Mouse (Mus musculus) heart, adult 18-20 months (tissue): ENCODE data around the gene Top3a. TPM values are rescaled to one million over a fixed set of nuclear protein-coding genes. Genes with fewer than 3 reads are reported as not detected.

Experiments used
- microRNA-seq, 2 experiments: library from miRNA; unstranded; fragments of <30 nt; microRNA quantifications; one replicate each; pipeline ENCODE4 v1.2.0; 2022
- total RNA-seq, 2 experiments: library from RNA; stranded (reverse); gene quantifications; 2 replicates each; pipeline ENCODE4 v1.2.3; 2021

Gene Top3a
- total RNA-seq, 2 experiments from 2014 or later = 3.8 to 4.4 TPM

Small RNA genes within 50 kb of the gene (microRNA-seq; reads per million reads assigned to microRNA genes)
- 3.4 to 8.6 reads per million in 2 experiments for gene Mir5100

Other genes with a start within 250 kb of the Top3a start
- gene Alkbh5, start 241.0 kb downstream of the Top3a start, total RNA-seq = 10 to 100 TPM; 77.6 to 82.0 TPM
- 10 to 100 TPM; 10.4 to 10.8 TPM for gene Llgl1, start 77.6 kb downstream of the Top3a start, total RNA-seq
- gene Flii, start 50.1 kb downstream of the Top3a start, total RNA-seq = 100 to 1,000 TPM; 124 to 129 TPM
- 10 to 100 TPM; 30.5 to 34.2 TPM for gene Mief2, start 49.0 kb downstream of the Top3a start, total RNA-seq
- gene Smcr8, start 159 bp upstream of the Top3a start, total RNA-seq = 10 to 100 TPM; 15.2 to 16.8 TPM
- 10 to 100 TPM; 11.9 to 13.5 TPM for gene Shmt1, start 34.4 kb upstream of the Top3a start, total RNA-seq
- gene Dhrs7b, start 53.3 kb upstream of the Top3a start, total RNA-seq = 10 to 100 TPM; 24.3 TPM
- gene Tmem11, start 101.9 kb upstream of the Top3a start, total RNA-seq = 10 to 100 TPM; 28.9 to 29.6 TPM
- 10 to 100 TPM in 1 of 2 experiments, 1 to 10 TPM in 1; 9.9 to 12.4 TPM for gene Natd1, start 137.4 kb upstream of the Top3a start, total RNA-seq
- gene Map2k3, start 154.7 kb upstream of the Top3a start, total RNA-seq = 10 to 100 TPM; 70.9 to 73.4 TPM
- 10 to 100 TPM; 22.1 to 23.4 TPM for gene Kcnj12, start 245.2 kb upstream of the Top3a start, total RNA-seq